Mouse (Mus musculus) embryonic fibroblast, embryonic 13.5 days (primary cell): ENCODE data around the gene 4930518I15Rik.

Experiments used
- CTCF ChIP-seq: IDR thresholded peaks from 2 replicates; pipeline ENCODE4 v1.5.1; 2011; ENCODE audit warnings: mild to moderate bottlenecking, control low read depth, low read length, moderate library complexity, borderline replicate concordance; ENCODE audit not compliant: insufficient read depth
- POLR2A ChIP-seq: IDR thresholded peaks from 2 replicates; pipeline ENCODE4 v1.6.1; 2011; ENCODE audit warnings: low read depth, mild to moderate bottlenecking, control low read depth, low read length, moderate library complexity

DNA sequence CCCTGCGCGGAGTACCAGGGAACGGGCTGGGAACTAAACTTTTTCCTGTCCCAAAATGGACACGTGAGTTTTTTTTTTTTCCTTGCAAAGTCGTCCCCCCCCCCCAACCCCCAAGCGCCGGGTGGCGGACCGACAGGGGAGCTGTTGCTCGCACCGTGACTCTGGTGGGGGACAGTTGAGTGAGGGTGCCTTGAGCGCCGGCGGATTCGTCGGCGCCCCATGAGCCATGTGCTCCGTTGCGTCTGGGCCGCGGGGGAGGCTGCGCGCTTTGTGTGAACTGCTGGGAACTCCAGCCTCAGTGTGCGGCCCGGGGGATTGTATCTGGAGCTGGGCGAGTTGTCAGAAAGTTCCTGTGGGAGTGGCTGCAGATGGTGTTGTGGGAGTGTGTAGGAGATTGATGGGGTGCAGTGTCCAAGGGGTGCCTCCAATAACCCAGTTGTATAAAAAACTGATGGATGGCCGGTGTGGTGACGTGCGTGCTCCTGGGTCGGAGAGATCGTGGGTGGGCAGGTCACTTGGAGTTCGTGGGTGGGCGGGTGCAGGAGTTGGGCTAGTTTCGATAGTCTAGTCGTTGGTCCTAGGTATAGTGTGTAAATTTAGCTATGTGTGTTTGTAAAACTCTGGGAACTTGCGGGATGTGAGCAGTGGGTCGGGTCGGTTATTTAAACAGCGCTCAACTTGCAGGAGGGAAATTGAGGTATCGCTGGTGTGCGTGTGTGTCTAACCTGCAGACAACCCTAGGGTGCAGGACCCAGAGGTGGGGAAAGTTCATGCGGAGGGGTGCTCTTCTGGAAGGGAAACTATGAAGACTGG is 16.5 kb downstream of the 4930518I15Rik start:
- 0 out of 2 replicates have a peak, but pooled peaks have one; percentile 47 for TF ChIP-seq POLR2A
- TF ChIP-seq CTCF: no peak
